Mouse (Mus musculus) ES-Bruce4 (cell line): ENCODE measurements around the gene Rxfp2. TPM values are rescaled to one million over a fixed set of nuclear protein-coding genes. Genes with fewer than 3 reads are reported as not detected.
A peak's percentile ranks its signal among the peaks of the same experiment; 100 is the strongest.

Experiments
- H3K27ac ChIP-seq: 2 replicates; pipeline ENCODE4 v1.5.1; 2012; ENCODE audit warnings: low read length, inconsistent platforms; ENCODE audit not compliant: insufficient read depth
- H3K27me3 ChIP-seq: 2 replicates; pipeline ENCODE4 v1.6.1; 2012; ENCODE audit warnings: mild to moderate bottlenecking, low read length, inconsistent platforms; ENCODE audit not compliant: control insufficient read depth, poor library complexity, insufficient read depth, severe bottlenecking
- H3K36me3 ChIP-seq: 2 replicates; pipeline ENCODE4 v1.6.1; 2012; ENCODE audit warnings: inconsistent platforms, mild to moderate bottlenecking, low read length, moderate library complexity; ENCODE audit not compliant: control insufficient read depth, poor library complexity, insufficient read depth, severe bottlenecking
- H3K4me1 ChIP-seq: one replicate; pipeline ENCODE4 v1.8.1; 2011; ENCODE audit warnings: low read length; ENCODE audit not compliant: control insufficient read depth, insufficient read depth
- H3K4me3 ChIP-seq: 2 replicates; pipeline ENCODE4 v1.5.1; 2011; ENCODE audit warnings: low read depth, mild to moderate bottlenecking, low read length
- H3K9ac ChIP-seq: 2 replicates; pipeline ENCODE4 v1.6.1; 2012; ENCODE audit warnings: low read depth, mild to moderate bottlenecking, inconsistent platforms; ENCODE audit not compliant: poor library complexity, severe bottlenecking
- H3K9me3 ChIP-seq: replicated peaks from 2 replicates; pipeline ENCODE4 v1.6.1; 2012; ENCODE audit warnings: mild to moderate bottlenecking, low read length, inconsistent platforms; ENCODE audit not compliant: control insufficient read depth, poor library complexity, insufficient read depth, severe bottlenecking
- CTCF ChIP-seq: IDR thresholded peaks from one replicate; pipeline ENCODE4 v1.8.1; 2011; ENCODE audit warnings: low read depth, low read length
- EP300 ChIP-seq: IDR thresholded peaks from 2 replicates; pipeline ENCODE4 v1.6.1; 2011; ENCODE audit warnings: low read depth, low read length; ENCODE audit not compliant: insufficient read depth
- POLR2A ChIP-seq: IDR thresholded peaks from one replicate; pipeline ENCODE4 v1.8.1; 2011; ENCODE audit warnings: low read length; ENCODE audit not compliant: insufficient read depth
- polyA plus RNA-seq: library from polyadenylated mRNA; stranded (reverse); fragments of >200 nt; gene quantifications from 2 replicates; pipeline ENCODE4 v1.2.4, GENCODE M21; 2011; ENCODE audit warnings: low read depth; ENCODE audit not compliant: missing spikeins, insufficient read depth, insufficient read length

Rxfp2 gene
- polyA plus RNA-seq, 1 experiment: 0.61 TPM

GRCm38 (mm10) chr5:150098754-150099153 is 80.3 kb downstream of the Rxfp2 start:
- no peaks in the 10 kb centered on the region for H3K9me3 ChIP-seq
- no peak overlapping the region for H3K4me3 ChIP-seq
- TF ChIP-seq EP300: no peak
- no peak for TF ChIP-seq CTCF
- no peak for TF ChIP-seq POLR2A
- H3K27me3 ChIP-seq: no peaks in the 10 kb centered on the region
- no peaks in the 10 kb centered on the region for H3K4me1 ChIP-seq
- no peak overlapping the region for H3K27ac ChIP-seq
- no peak overlapping the region for H3K9ac ChIP-seq
- no peaks in the 10 kb centered on the region for H3K36me3 ChIP-seq

DNA sequence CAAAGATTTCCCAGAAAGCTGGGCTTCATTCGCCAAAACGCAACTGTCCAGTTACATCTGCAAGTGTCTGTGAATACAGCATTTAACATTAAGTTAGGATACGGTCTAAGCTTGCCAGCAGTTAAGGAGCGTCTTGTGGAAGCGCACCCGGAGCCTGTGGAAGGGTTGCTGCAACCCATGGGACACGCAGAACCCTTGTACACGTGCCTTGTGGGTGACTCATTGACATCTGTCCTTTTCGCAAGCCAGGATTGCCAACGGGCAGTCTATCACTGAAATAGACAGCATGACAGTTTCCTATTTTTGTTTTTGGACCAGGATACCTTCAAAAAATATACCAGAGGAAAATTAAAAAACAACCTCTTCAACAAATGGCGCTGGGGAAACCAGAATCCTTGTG is 83.3 kb downstream of the Rxfp2 start:
- TF ChIP-seq EP300 (no peak), POLR2A (no peak), CTCF (no peak)
- no peak overlapping the region for H3K4me3 ChIP-seq
- H3K27me3 ChIP-seq: no peaks in the 10 kb centered on the region
- no peak overlapping the region for H3K27ac ChIP-seq
- no peak overlapping the region for H3K9ac ChIP-seq
- H3K9me3 ChIP-seq: no peaks in the 10 kb centered on the region; the same call in 1 of the 2 replicates
- H3K36me3 ChIP-seq: no peaks in the 10 kb centered on the region
- no peaks in the 10 kb centered on the region for H3K4me1 ChIP-seq

DNA sequence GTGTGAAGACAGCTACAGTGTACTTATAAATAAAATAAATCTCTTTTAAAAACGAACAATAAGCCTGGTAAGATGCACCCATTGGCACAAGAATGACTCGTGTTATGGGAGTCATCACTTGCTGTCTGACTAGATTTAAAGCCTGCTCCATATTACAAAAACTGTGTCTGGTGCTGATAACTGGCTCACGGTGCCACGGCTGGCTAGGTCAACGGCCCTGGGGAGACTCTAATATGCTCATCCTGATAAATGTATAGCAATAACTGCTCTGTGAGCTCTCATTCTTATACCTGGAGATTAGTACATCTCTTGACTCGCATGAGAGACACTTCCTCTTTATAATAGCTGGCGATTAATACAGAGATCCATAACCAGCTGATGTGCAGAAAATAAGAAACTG is 87.9 kb downstream of the Rxfp2 start:
- peaks cover 5% of the 10 kb centered on the region; the same call in 1 of the 2 replicates for H3K9me3 ChIP-seq
- H3K27me3 ChIP-seq: no peaks in the 10 kb centered on the region
- no peaks in the 10 kb centered on the region for H3K36me3 ChIP-seq
- H3K9ac ChIP-seq: no peak overlapping the region
- H3K4me1 ChIP-seq: no peaks in the 10 kb centered on the region
- H3K27ac ChIP-seq: no peak overlapping the region
- H3K4me3 ChIP-seq: no peak overlapping the region
- TF ChIP-seq POLR2A: no peak
- TF ChIP-seq EP300: no peak
- TF ChIP-seq CTCF: no peak

GRCm38 (mm10) chr5:150111236-150111635 is 92.8 kb downstream of the Rxfp2 start:
- H3K4me1 ChIP-seq: no peaks in the 10 kb centered on the region
- H3K27ac ChIP-seq: peak overlapping the region; percentile 52; the same call in 1 of the 2 replicates
- H3K9me3 ChIP-seq: peaks cover 5% of the 10 kb centered on the region; the same call in 1 of the 2 replicates
- H3K9ac ChIP-seq: no peak overlapping the region
- H3K36me3 ChIP-seq: no peaks in the 10 kb centered on the region
- H3K4me3 ChIP-seq: no peak overlapping the region
- TF ChIP-seq POLR2A (no peak), CTCF (no peak), EP300 (no peak)
- no peaks in the 10 kb centered on the region for H3K27me3 ChIP-seq

GRCm38 (mm10) chr5:150114007-150114406 is 95.5 kb downstream of the Rxfp2 start:
- no peak overlapping the region for H3K9ac ChIP-seq
- H3K9me3 ChIP-seq: peaks cover 5% of the 10 kb centered on the region; the same call in 1 of the 2 replicates
- no peaks in the 10 kb centered on the region for H3K4me1 ChIP-seq
- no peak overlapping the region for H3K4me3 ChIP-seq
- TF ChIP-seq POLR2A (no peak), CTCF (peak; percentile 43)
- no peaks in the 10 kb centered on the region for H3K36me3 ChIP-seq
- H3K27me3 ChIP-seq: no peaks in the 10 kb centered on the region
- H3K27ac ChIP-seq: no peak overlapping the region

- no peaks in the 10 kb centered on the region for H3K36me3 ChIP-seq
- no peak overlapping the region for H3K4me3 ChIP-seq
- no peaks in the 10 kb centered on the region for H3K27me3 ChIP-seq
- H3K27ac ChIP-seq: no peak overlapping the region
- H3K9me3 ChIP-seq: peaks cover 2% of the 10 kb centered on the region; the same call in 1 of the 2 replicates
- no peak for TF ChIP-seq POLR2A
- TF ChIP-seq EP300: no peak
- TF ChIP-seq CTCF: no peak
- no peak overlapping the region for H3K9ac ChIP-seq
- H3K4me1 ChIP-seq: no peaks in the 10 kb centered on the region
Measured at GRCm38 (mm10) chr5:150114778-150115177, 96.3 kb downstream of the Rxfp2 start.
